Mouse (Mus musculus): Measurements from ENCODE around the gene Fat3.

- TF ChIP-seq CTCF (IDR thresholded peaks at IDR 0.05; ENCODE audit: low read depth): no peak
- TF ChIP-seq EP300 (optimal IDR thresholded peaks at IDR 0.05): no peak
Measured at GRCm38 (mm10) chr9:16227398-16227797, 273.7 kb downstream of the Fat3 start.
